In genomic region chr11:40050503-40050902, GRCm38 (mm10) we compare ENCODE assay signal across 24 mouse cellular contexts.
A peak's percentile ranks its signal among the peaks of the same experiment; 100 is the strongest.
DNase-seq lines count a peak whose midpoint lies in the region; ATAC-seq and TF ChIP-seq lines count a peak whose summit lies in the region.
"Had no signal": no experiment of that assay in that cellular context is flagged by ENCODE, and none has a peak within 500 bp of the region (broad histone marks: within the 10 kb centered on the region; RNA-seq: fewer than 3 reads in every experiment).

No protein-coding gene starts in this region.

- ATAC-seq in activated CD4-positive, CD25-positive, alpha-beta regulatory T cell, adult 4 months: no peak
- ATAC-seq: forebrain, embryonic 13.5 days; forebrain, embryonic 16.5 days; intestine, postnatal 0 days; Patski had no signal

- H3K27ac ChIP-seq in ES-Bruce4 (ENCODE audit: insufficient read depth, low read length) (peak overlapping the region; percentile 56; the same call in 1 of the 2 replicates), ES-E14 (ENCODE audit: insufficient read depth, low read depth, low read length, poor library complexity, severe bottlenecking) (no peak overlapping the region)
- H3K27ac ChIP-seq: forebrain, embryonic 10.5 days; forebrain, embryonic 13.5 days; gastrocnemius, adult 2 months; hindbrain, embryonic 12.5 days; hindbrain, embryonic 15.5 days had no signal

- no peak for TF ChIP-seq CTCF in ES-Bruce4 (IDR thresholded peaks at IDR 0.05; ENCODE audit: low read depth, low read length)

- H3K27me3 ChIP-seq in ES-Bruce4 (ENCODE audit: control insufficient read depth, insufficient read depth, low read length, poor library complexity, severe bottlenecking): no peaks in the 10 kb centered on the region
- H3K27me3 ChIP-seq: CH12.LX; forebrain, embryonic 13.5 days; hindbrain, embryonic 12.5 days; hindbrain, embryonic 15.5 days; Patski had no signal

- no peak overlapping the region for H3K4me3 ChIP-seq in ES-Bruce4 (ENCODE audit: low read depth, low read length)
- H3K4me3 ChIP-seq in ES-E14 (ENCODE audit: insufficient read depth in 1 of 2, low read depth in 1 of 2, low read length in 2 of 2, poor library complexity in 1 of 2, severe bottlenecking in 1 of 2): no peak overlapping the region
- H3K4me3 ChIP-seq: forebrain, embryonic 10.5 days; forebrain, embryonic 13.5 days; gastrocnemius, adult 2 months; hindbrain, embryonic 12.5 days; hindbrain, embryonic 15.5 days had no signal

- peak; percentile 11 to 37 for DNase-seq in cerebellum, postnatal 14 days
- no peak for DNase-seq in cerebellum, adult 11-12 months
- DNase-seq in ES-E14 (ENCODE audit: low read depth, low spot score) (peak; percentile 39), ZHBTc4 (ENCODE audit: low read depth, low spot score) (peak; percentile 79)
- no peak for DNase-seq in layer of hippocampus, postnatal 36 days
- DNase-seq: adrenal gland, adult 2 months; adrenal gland, postnatal 14 days; B cell, adult 2 months; cerebellum, adult 18-20 months; gastrocnemius, adult 2 months; gastrocnemius, postnatal 14 days; heart, adult 11 months; kidney, adult 2 months had no signal

- no peaks in the 10 kb centered on the region for H3K4me1 ChIP-seq in ES-Bruce4 (ENCODE audit: control insufficient read depth, insufficient read depth, low read length)
- peaks cover 2 to 3% of the 10 kb centered on the region in 2 experiments; a peak in 1 of 4 replicates for H3K4me1 ChIP-seq in ES-E14 (ENCODE audit: control insufficient read depth in 2 of 2, insufficient read depth in 2 of 2, low read length in 2 of 2, poor library complexity in 1 of 2)
- H3K4me1 ChIP-seq: forebrain, embryonic 10.5 days; forebrain, embryonic 13.5 days; hindbrain, embryonic 12.5 days; hindbrain, embryonic 15.5 days had no signal

- H3K36me3 ChIP-seq in ES-Bruce4 (ENCODE audit: control insufficient read depth, insufficient read depth, low read length, poor library complexity, severe bottlenecking) (no peaks in the 10 kb centered on the region), ES-E14 (ENCODE audit: control insufficient read depth, insufficient read depth, low read length, poor library complexity, severe bottlenecking) (no peaks in the 10 kb centered on the region)
- H3K36me3 ChIP-seq: forebrain, embryonic 10.5 days; G1E; hindbrain, embryonic 12.5 days; hindbrain, embryonic 15.5 days had no signal

- peak; percentile 91 for TF ChIP-seq EP300 in ES-Bruce4 (IDR thresholded peaks at IDR 0.05; ENCODE audit: insufficient read depth, low read depth, low read length)

- H3K9ac ChIP-seq in ES-Bruce4 (ENCODE audit: low read depth, poor library complexity, severe bottlenecking): no peak overlapping the region
- H3K9ac ChIP-seq in ES-E14 (ENCODE audit: insufficient read depth, low read depth, low read length, poor library complexity, severe bottlenecking): no peak overlapping the region
- H3K9ac ChIP-seq: forebrain, embryonic 13.5 days; hindbrain, embryonic 12.5 days; hindbrain, embryonic 15.5 days had no signal

- no peak for TF ChIP-seq POLR2A in ES-Bruce4 (IDR thresholded peaks at IDR 0.05; ENCODE audit: insufficient read depth, low read length)

- no peaks in the 10 kb centered on the region for H3K9me3 ChIP-seq in ES-Bruce4 (replicated peaks; ENCODE audit: control insufficient read depth, insufficient read depth, low read length, poor library complexity, severe bottlenecking)
- H3K9me3 ChIP-seq in ES-E14 (ENCODE audit: control insufficient read depth, insufficient read depth, low read depth, low read length): no peaks in the 10 kb centered on the region
- H3K9me3 ChIP-seq: forebrain, embryonic 10.5 days; forebrain, embryonic 13.5 days; G1E; hindbrain, embryonic 12.5 days; hindbrain, embryonic 15.5 days had no signal

- in situ Hi-C loops in ES-E14 (cut with MboI; ENCODE audit: low sequenced_read_pairs in 2 of 2, unreplicated experiment in 2 of 2): no loop called here

TF ChIP-seq in ES-E14, 5 proteins besides CTCF, POLR2A, EP300 and RAD21:
- TF ChIP-seq ZNF384 (IDR thresholded peaks at IDR 0.05; ENCODE audit: low read depth, low read length) (no peak), HCFC1 (IDR thresholded peaks at IDR 0.05; ENCODE audit: borderline replicate concordance, insufficient read depth, low read length) (no peak), MAFK (IDR thresholded peaks at IDR 0.05; ENCODE audit: insufficient read depth, low read depth, low read length) (no peak), ZC3H11A (IDR thresholded peaks at IDR 0.05; ENCODE audit: borderline replicate concordance, low read depth, low read length) (no peak), CHD2 (IDR thresholded peaks at IDR 0.05; ENCODE audit: low read depth, low read length) (no peak)

Comparison
In these comparisons a context has a peak if more than half of its experiments do, and no peak if none do; other contexts are left out.
1. DNase-seq: peak in cerebellum, postnatal 14 days (2 of 2), ES-E14 (single experiment) and ZHBTc4 (single experiment); none in cerebellum, adult 11-12 months (single experiment) and layer of hippocampus, postnatal 36 days (0 of 2).